Mouse (Mus musculus): Measurements from ENCODE around the gene Prss28.
A peak's percentile ranks its signal among the peaks of the same experiment; 100 is the strongest.

DNA sequence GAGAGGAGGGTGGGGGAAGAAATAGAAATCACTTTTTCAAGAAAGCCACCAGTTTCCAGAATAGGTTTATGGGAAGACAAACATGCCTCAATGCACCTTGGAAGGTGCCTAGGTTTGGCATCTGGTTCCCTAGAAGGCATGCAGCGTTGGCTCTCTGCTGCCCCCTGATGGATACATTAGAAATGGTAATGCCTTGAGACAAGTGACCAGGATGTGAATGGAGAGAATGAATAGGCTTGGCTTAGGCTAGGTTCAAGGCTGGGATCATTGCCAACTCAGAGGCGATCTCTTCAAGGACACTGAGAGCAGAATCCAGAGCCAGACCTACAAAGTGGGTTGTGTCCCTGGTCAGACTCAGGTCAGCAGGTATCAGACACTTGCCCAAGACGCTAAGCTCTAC is 23.4 kb upstream of the Prss28 start:
- TF ChIP-seq POLR2A (IDR thresholded peaks at IDR 0.05; ENCODE audit: extremely low read depth, insufficient read depth, low read length), result no peak
- TF ChIP-seq CTCF (IDR thresholded peaks at IDR 0.05; ENCODE audit: extremely low read depth, insufficient read depth, low read length), result peak; percentile 91

All from cortical plate, adult 2 months (tissue).